Mouse (Mus musculus) midbrain, embryonic 12.5 days (tissue): ENCODE measurements around the gene Yjefn3. TPM values are rescaled to one million over a fixed set of nuclear protein-coding genes. Genes with fewer than 3 reads are reported as not detected.
"Not testable (repeated sequence)": the region's sequence is repeated elsewhere in the genome, so short reads cannot be mapped to it uniquely, and the experiment has no call there.

ENCODE experiments used
- ATAC-seq: fragments of 200-750 bp; cut with Nextera tagmentation; 2 replicates; pipeline ENCODE4 v1.8.0; 2017; ENCODE audit warnings: low read depth, moderate TSS enrichment, moderate library complexity; ENCODE audit not compliant: low FRiP score
- H3K27ac ChIP-seq: fragments of 300-500 bp; sonication (generic); replicated peaks from 2 replicates; pipeline ENCODE4 v1.5.1; 2016; ENCODE audit warnings: mild to moderate bottlenecking
- H3K27me3 ChIP-seq: fragments of 300-500 bp; sonication (generic); 2 replicates; pipeline ENCODE4 v1.6.1; 2016; ENCODE audit warnings: mild to moderate bottlenecking
- H3K36me3 ChIP-seq: fragments of 300-500 bp; sonication (generic); 2 replicates; pipeline ENCODE4 v1.6.1; 2016
- H3K4me1 ChIP-seq: fragments of 300-500 bp; sonication (generic); 2 replicates; pipeline ENCODE4 v1.6.1; 2016
- H3K4me2 ChIP-seq: fragments of 300-500 bp; sonication (generic); replicated peaks from 2 replicates; pipeline ENCODE4 v1.6.1; 2016; ENCODE audit warnings: mild to moderate bottlenecking, moderate library complexity
- H3K4me3 ChIP-seq: fragments of 300-500 bp; sonication (generic); 2 replicates; pipeline ENCODE4 v1.5.1; 2016; ENCODE audit warnings: mild to moderate bottlenecking
- H3K9ac ChIP-seq: fragments of 300-500 bp; sonication (generic); replicated peaks from 2 replicates; pipeline ENCODE4 v1.6.1; 2016; ENCODE audit warnings: mild to moderate bottlenecking, moderate library complexity
- H3K9me3 ChIP-seq: fragments of 300-500 bp; sonication (generic); 2 replicates; pipeline ENCODE4 v1.6.1; 2016; ENCODE audit warnings: mild to moderate bottlenecking
- WGBS: fragments of 180-500 bp; shearing (Covaris S2); methylation state at CpG from one replicate; pipeline ENCODE4 v1.1.7; 2016; 5-methylcytosine and 5-hydroxymethylcytosine counted together
- polyA plus RNA-seq: library from polyadenylated mRNA; unstranded; fragments of >200 nt; fragmentation: Nextera tagmentation; extraction: Ambion mirVana; gene quantifications from 2 replicates; pipeline ENCODE4 v1.2.1, GENCODE M21; 2016

The Yjefn3 gene
- polyA plus RNA-seq: 7.2 and 8.0 TPM in 2 replicates

DNA sequence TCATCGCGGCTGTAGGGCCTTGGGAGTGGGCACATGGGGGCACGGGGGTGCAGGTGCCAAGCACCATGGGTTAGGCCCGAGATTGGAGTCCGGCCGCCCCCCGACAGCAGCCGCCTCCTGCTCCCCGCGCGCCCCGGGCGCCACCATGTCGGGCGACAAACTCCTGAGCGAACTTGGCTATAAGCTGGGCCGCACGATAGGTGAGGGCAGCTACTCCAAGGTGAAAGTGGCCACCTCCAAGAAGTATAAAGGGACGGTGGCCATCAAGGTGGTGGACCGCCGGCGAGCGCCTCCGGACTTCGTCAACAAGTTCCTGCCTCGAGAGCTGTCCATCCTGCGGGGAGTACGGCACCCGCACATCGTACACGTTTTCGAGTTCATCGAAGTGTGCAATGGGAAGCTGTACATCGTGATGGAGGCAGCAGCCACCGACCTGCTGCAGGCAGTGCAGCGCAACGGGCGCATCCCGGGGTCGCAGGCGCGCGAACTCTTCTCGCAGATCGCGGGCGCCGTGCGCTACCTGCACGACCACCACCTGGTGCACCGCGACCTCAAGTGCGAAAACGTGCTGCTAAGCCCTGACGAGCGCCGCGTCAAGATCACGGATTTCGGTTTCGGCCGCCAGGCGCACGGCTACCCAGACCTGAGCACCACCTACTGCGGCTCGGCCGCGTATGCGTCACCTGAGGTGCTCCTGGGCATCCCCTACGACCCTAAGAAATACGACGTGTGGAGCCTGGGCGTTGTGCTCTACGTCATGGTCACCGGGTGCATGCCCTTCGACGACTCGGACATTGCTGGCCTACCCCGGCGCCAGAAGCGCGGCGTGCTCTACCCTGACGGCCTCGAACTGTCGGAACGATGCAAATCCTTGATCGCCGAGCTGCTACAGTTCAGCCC, at the start of gene Yjefn3, which contains the start of the genes Tssk6 and Ndufa13:
Yjefn3 (minus strand) TSS at position 550 of the 900 bp plus-strand sequence.
Tssk6 (plus strand) TSS at position 22 of the 900 bp plus-strand sequence.
Ndufa13 (minus strand) TSS at position 396 of the 900 bp plus-strand sequence.
- Histone ChIP-seq H3K36me3 (peaks cover 19% of the 10 kb centered on the region), H3K4me1 (peaks cover 45% of the 10 kb centered on the region), H3K4me3 (peak within 1 kb of the TSS; percentile 65), H3K4me2 (peak within 1 kb of the TSS; percentile 95), H3K9ac (peak within 1 kb of the TSS; percentile 81), H3K27me3 (no peaks in the 10 kb centered on the region), H3K27ac (peak within 1 kb of the TSS; percentile 84), H3K9me3 (no peaks in the 10 kb centered on the region)
- ATAC-seq: peak; percentile 45
- 6% methylated on average over 89 of the region's 89 CpGs for WGBS

DNA sequence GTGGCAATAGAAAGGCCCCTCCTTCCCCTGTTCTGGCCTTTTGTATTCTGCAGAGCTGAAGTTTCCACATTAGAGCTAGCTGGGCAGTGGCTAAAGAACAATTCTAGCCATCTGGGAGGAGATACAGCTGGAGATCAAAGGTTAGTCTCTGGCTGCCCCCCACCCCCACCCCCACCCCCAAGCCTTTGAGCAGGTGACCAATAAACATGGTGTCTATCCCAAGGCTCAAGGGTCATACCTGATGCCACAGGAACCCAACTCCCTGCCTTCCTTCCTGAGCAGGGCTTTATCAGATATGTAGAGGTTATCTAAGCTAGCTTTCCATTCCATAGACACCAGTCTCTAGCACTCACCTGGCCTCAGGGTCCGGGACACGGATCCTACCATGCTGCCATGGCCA, 47.8 kb upstream of the Yjefn3 start:
- no peaks in the 10 kb centered on the region for H3K27me3 ChIP-seq
- H3K4me1 ChIP-seq: no peaks in the 10 kb centered on the region
- 98% methylated on average over 2 of the region's 2 CpGs for WGBS
- no peak for ATAC-seq
- H3K4me3 ChIP-seq: no peak overlapping the region
- no peak overlapping the region for H3K4me2 ChIP-seq
- H3K9me3 ChIP-seq: no peaks in the 10 kb centered on the region
- no peak overlapping the region for H3K9ac ChIP-seq
- H3K36me3 ChIP-seq: peaks cover 14% of the 10 kb centered on the region
- H3K27ac ChIP-seq: no peak overlapping the region

DNA sequence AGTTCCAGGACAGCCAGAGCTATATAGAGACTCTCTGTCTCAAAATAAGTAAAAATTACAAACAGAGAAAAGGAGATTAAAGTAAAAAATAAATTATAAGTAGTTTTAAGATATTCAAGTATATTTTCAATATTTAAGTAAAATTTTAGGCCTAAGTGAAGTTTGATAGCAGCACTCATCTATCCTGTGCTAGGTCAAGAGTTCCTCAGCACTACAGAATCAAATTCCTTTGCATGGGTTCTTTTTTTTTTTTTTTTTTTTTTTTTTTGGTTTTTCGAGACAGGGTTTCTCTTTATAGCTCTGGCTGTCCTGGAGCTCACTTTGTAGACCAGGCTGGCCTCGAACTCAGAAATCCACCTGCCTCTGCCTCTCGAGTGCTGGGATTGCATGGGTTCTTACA, 40.0 kb upstream of the Yjefn3 start:
- not testable (repeated sequence) for H3K27ac ChIP-seq, H3K4me1 ChIP-seq, H3K9me3 ChIP-seq, H3K27me3 ChIP-seq, H3K9ac ChIP-seq, H3K36me3 ChIP-seq, H3K4me3 ChIP-seq, ATAC-seq, H3K4me2 ChIP-seq
- WGBS: 89% methylated on average over 3 of the region's 3 CpGs

DNA sequence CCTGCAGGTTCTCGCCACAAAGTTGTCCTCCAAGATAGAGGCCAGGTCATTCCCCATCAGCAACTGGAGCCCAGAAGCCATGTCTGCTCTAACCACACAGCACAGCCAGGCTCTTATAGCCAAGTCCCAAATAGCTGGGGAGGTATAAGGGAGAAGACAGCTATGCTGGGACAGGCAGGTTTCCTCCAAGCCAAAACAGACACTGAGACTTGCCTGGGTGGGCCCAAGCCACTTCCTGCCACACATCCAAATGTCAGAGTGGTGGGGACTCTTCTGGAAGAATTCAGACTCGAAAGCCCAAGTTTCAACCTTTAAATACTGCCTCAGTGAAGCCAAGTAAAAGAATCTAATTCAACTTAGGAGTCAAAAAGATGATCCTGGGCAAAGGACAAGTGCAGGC, 37.9 kb upstream of the Yjefn3 start:
- no peaks in the 10 kb centered on the region for H3K9me3 ChIP-seq
- H3K9ac ChIP-seq: no peak overlapping the region
- peaks cover 8% of the 10 kb centered on the region; the same call in 1 of the 2 replicates for H3K36me3 ChIP-seq
- H3K27ac ChIP-seq: no peak overlapping the region
- no peak overlapping the region for H3K4me2 ChIP-seq
- WGBS: 90% methylated on average over 2 of the region's 2 CpGs
- no peak for ATAC-seq
- no peak overlapping the region for H3K4me3 ChIP-seq
- H3K4me1 ChIP-seq: peaks cover 8% of the 10 kb centered on the region
- no peaks in the 10 kb centered on the region for H3K27me3 ChIP-seq

DNA sequence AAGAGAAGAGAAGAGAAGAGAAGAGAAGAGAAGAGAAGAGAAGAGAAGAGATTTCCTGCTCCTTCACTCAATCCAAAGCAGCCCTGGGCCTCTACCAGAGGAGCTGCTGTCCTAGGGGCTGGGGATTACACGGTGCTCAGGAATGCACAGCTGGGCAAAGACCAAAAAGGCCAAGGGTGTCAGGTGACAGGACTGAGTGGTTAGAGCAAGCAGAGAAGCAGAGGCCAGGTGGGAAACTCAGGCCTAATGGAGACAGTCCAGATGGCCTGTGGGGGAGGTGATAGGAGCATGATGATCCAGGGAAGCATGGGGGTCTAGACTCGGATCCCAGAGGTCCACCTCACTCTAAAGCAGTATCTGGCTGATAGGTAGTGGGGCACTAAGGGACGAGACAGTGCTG, 37.1 kb upstream of the Yjefn3 start:
- H3K27me3 ChIP-seq: no peaks in the 10 kb centered on the region
- H3K27ac ChIP-seq: no peak overlapping the region
- ATAC-seq: no peak
- H3K9ac ChIP-seq: no peak overlapping the region
- H3K36me3 ChIP-seq: peaks cover 14% of the 10 kb centered on the region
- H3K9me3 ChIP-seq: no peaks in the 10 kb centered on the region
- no peak overlapping the region for H3K4me3 ChIP-seq
- H3K4me1 ChIP-seq: peaks cover 8% of the 10 kb centered on the region
- whole genome bisulfite sequencing: 61% methylated on average over 3 of the region's 3 CpGs
- no peak overlapping the region for H3K4me2 ChIP-seq

DNA sequence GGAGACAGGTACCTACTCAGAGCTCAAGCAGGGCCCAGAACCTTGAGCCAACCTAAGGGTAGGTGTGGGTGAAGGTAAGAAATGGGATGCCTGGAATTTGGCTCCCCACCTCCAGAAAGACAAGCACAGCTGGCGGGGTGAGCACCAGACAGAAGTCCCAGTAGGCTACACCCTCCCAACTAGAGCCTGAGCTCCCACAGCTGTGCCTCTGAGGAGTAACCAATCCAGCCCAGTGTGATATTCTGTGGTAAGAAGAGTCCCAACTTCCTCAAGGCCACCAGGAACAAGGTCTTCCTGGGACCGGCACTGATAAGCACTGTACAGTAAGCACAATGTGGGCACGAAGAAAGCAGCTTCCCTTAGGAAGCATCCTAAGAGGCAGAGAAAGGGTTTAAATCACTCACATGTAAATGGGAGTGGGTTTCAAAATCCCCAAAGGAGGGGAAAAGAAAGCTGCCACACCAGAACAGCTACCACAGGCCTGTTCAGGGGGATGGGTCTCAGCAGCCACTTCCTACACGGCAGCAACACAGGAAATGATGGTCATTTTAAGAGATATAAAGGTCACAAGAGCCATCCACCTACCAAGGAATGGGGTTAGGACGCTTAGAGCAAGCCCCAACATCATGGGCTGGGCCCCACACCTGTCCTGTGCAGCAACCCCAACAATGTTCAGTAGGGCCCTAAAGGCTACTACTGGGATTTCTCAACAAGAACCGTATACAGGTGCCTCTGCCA, 35.9 kb upstream of the Yjefn3 start:
- H3K9ac ChIP-seq: no peak overlapping the region
- H3K4me1 ChIP-seq: peaks cover 8% of the 10 kb centered on the region
- H3K27me3 ChIP-seq: no peaks in the 10 kb centered on the region
- no peak overlapping the region for H3K27ac ChIP-seq
- ATAC-seq: no peak
- H3K4me2 ChIP-seq: no peak overlapping the region
- H3K9me3 ChIP-seq: no peaks in the 10 kb centered on the region
- peaks cover 24% of the 10 kb centered on the region for H3K36me3 ChIP-seq
- H3K4me3 ChIP-seq: no peak overlapping the region
- WGBS: 89% methylated on average over 6 of the region's 6 CpGs

DNA sequence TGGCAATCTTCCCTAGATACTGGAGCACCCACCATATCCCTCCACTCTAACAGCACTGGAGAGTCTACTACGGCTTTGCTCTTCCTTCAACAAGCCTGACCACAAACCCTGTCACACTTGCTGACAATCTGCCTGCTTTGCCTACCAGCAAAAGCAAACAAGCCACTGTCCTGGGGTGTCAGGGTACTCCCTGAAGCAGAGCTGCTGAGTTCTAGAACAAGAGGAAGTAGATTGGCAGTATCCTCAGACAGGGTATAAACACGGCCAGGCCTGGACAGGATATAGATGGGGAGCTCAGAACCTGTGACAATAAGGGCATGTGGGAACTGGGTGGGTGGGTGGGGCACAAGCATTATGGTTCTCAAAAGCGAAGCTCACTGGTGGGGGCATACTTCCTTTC, 35.0 kb upstream of the Yjefn3 start:
- peaks cover 8% of the 10 kb centered on the region for H3K4me1 ChIP-seq
- H3K9ac ChIP-seq: no peak overlapping the region
- peaks cover 24% of the 10 kb centered on the region for H3K36me3 ChIP-seq
- 95% methylated on average over 3 of the region's 3 CpGs for WGBS
- ATAC-seq: no peak
- no peak overlapping the region for H3K27ac ChIP-seq
- H3K27me3 ChIP-seq: no peaks in the 10 kb centered on the region
- H3K4me3 ChIP-seq: no peak overlapping the region
- no peaks in the 10 kb centered on the region for H3K9me3 ChIP-seq
- H3K4me2 ChIP-seq: no peak overlapping the region

DNA sequence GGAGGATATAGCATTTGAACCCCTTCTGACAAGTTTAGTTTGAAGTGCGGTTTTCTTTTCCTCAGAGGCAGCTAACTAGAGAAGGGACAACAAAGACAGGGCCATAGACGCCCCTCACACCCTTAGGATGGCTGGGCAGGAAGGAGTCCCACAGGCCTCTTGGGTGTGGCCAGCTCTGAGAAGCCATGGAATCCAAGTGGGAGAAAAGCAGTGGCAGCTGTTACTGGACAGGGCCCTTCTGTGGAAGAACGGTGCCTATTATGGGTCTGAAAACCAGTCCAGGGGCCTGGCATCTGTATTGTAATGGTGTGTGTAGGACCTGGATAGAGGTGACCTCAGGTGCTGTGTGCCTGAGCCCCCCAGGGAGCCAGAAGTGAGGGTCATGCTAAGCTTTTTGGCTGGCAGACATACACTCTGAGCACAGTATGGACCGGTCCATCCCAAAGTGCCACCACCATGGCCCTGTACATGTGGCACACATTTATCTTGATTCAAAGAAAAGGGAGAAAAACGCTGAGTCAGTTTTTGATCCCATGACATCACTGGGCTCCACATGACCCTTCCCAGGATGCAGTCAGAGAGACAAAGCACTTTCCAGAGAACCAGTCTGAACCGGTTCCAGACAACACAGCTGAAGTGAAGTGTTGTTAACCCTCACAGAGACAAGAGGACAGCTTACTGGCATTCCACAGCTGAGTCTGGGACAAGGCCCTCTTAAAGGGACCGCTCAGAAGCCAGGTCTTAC, 33.7 kb upstream of the Yjefn3 start:
- H3K4me1 ChIP-seq: peaks cover 8% of the 10 kb centered on the region
- no peaks in the 10 kb centered on the region for H3K27me3 ChIP-seq
- 73% methylated on average over 7 of the region's 7 CpGs for WGBS
- no peak overlapping the region for H3K9ac ChIP-seq
- H3K4me3 ChIP-seq: no peak overlapping the region
- H3K4me2 ChIP-seq: no peak overlapping the region
- ATAC-seq: peak; percentile 60
- H3K9me3 ChIP-seq: no peaks in the 10 kb centered on the region
- peaks cover 24% of the 10 kb centered on the region for H3K36me3 ChIP-seq
- H3K27ac ChIP-seq: 0 out of 2 replicates have a peak overlapping the region, but pooled peaks have one; percentile 21

DNA sequence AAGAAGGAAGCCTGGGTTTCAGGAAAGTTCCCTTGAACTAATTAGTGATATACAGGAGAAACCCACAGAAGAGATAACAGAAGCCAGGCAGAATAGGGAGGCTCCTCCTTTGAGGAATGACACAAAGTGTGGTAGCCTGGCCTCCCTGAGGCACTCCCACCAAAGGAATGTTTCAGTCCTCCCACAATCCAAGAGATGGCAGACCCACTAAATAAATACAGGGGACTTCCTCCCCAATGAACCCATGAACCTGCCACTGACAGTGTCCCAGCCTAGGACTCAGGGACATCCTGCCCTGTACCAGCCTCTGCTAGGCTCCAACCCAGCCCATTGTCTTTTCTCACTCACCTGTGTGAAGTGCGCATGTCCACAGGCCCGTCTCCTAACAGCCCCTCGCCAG, 32.9 kb upstream of the Yjefn3 start:
- ATAC-seq: no peak
- Histone ChIP-seq H3K4me3 (no peak overlapping the region), H3K9me3 (no peaks in the 10 kb centered on the region), H3K4me1 (peaks cover 8% of the 10 kb centered on the region), H3K36me3 (peaks cover 24% of the 10 kb centered on the region), H3K27me3 (no peaks in the 10 kb centered on the region), H3K4me2 (no peak overlapping the region), H3K9ac (no peak overlapping the region), H3K27ac (no peak overlapping the region)
- 91% methylated on average over 3 of the region's 3 CpGs for WGBS

DNA sequence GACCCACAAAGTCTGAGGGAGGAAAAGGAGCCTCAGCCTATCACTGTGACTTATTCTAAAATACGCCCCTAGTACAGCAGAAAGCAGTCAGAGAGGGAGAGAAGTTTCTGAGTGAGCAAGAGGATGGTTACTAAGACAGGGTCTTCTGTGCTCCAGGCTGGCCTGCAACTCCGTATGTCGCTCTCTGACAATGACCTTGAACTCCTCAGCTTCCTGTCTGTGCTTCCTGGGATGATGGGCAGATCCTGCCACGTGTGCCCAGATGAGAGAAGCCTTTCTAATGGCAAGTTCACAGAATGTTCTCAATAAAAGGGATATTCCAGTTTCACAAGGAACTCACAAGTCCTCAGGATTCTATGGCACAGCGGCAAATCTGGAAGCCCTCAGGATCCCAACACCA, 32.1 kb upstream of the Yjefn3 start:
- ATAC-seq: no peak
- Histone ChIP-seq H3K36me3 (peaks cover 24% of the 10 kb centered on the region), H3K9me3 (no peaks in the 10 kb centered on the region)

DNA sequence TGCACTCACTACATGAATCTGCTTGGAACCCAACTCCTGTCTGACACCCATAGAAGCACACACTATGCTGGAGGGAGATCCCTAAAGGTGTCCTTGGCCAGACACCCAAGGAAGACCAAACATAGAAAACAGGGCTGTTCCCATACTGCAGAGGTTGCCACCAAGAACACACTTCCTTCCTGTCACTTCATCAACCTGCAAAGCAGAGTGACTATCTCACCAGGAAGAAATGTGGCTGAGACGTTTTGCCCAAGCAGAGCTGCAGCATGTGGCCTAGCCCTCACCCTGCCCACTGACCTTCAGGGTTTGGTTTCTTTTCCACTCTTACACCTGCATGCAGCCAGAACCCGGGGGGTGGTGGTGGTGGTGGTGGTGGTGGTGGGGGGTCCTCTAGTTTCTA, 31.3 kb upstream of the Yjefn3 start:
- 87% methylated on average over 2 of the region's 2 CpGs for WGBS
- no peak overlapping the region for H3K27ac ChIP-seq
- H3K4me3 ChIP-seq: no peak overlapping the region
- no peaks in the 10 kb centered on the region for H3K9me3 ChIP-seq
- ATAC-seq: no peak
- no peak overlapping the region for H3K4me2 ChIP-seq
- H3K27me3 ChIP-seq: no peaks in the 10 kb centered on the region
- H3K36me3 ChIP-seq: peaks cover 24% of the 10 kb centered on the region
- H3K4me1 ChIP-seq: peaks cover 8% of the 10 kb centered on the region
- no peak overlapping the region for H3K9ac ChIP-seq

More for the DNA sequence above, 32.1 kb upstream of the Yjefn3 start:
- H3K4me1 ChIP-seq: peaks cover 8% of the 10 kb centered on the region
- H3K9ac ChIP-seq: no peak overlapping the region
- no peaks in the 10 kb centered on the region for H3K27me3 ChIP-seq
- 88% methylated on average over 5 of the region's 5 CpGs for WGBS
- no peak overlapping the region for H3K27ac ChIP-seq
- H3K4me3 ChIP-seq: no peak overlapping the region
- no peak overlapping the region for H3K4me2 ChIP-seq
